Mouse (Mus musculus): ENCODE results near the gene Fam107b. TPM values are rescaled to one million over a fixed set of nuclear protein-coding genes. Genes with fewer than 3 reads are reported as not detected.
"Not testable (repeated sequence)": the region's sequence is repeated elsewhere in the genome, so short reads cannot be mapped to it uniquely, and the experiment has no call there.

Fam107b gene
- polyA plus RNA-seq, 1 experiment: 25.9 TPM

DNA sequence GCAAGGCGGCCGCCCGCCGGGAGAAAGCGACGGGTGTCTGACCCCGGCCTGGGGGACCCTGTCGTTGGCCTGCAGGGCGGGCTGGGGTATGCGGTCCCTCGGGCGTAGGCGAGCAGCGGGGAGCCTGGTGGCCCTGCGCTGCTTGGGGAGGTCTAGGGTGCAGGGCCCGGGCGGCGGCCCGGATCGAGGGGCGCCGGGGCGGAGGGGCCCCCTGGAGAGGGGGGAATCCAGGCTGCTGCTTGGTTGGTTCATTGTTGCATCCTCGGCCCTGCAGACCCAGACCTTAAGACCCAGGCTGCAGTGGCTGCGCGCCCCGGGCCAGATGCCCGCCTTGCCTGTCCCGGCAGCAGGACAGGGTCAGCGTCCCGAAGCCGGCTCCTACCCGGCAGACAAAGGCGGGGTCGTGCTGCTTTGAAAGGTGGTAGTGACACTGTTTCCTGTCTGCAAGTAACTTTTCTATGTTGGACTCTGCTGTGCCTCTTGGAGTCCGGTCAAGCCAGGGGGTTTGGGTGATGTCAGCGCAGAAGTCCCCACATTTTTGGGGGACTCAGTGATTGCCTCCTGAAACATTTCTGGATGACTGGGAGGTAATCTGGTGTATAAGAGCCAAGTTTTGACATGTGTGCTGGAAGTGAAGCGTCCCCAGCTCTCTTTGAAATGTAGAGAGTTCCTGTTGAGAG lies 143.5 kb downstream of the Fam107b start:
- no peak for TF ChIP-seq CTCF (IDR thresholded peaks at IDR 0.05; ENCODE audit: extremely low read depth, insufficient read depth, insufficient read length, insufficient replicate concordance)
- no peak for TF ChIP-seq POLR2A (IDR thresholded peaks at IDR 0.05; ENCODE audit: low read depth, low read length)
- Histone ChIP-seq H3K4me1 (ENCODE audit: control insufficient read depth, insufficient read depth, insufficient read length) (peaks cover 20% of the 10 kb centered on the region), H3K36me3 (ENCODE audit: control insufficient read depth, insufficient read depth, low read length) (no peaks in the 10 kb centered on the region), H3K27me3 (ENCODE audit: control insufficient read depth, insufficient read depth, low read length) (no peaks in the 10 kb centered on the region), H3K27ac (ENCODE audit: insufficient read depth, low read length) (peak overlapping the region; percentile 92), H3K4me3 (ENCODE audit: extremely low read depth, insufficient read depth, insufficient read length) (peak overlapping the region; percentile 75)
- DNase-seq (ENCODE audit: low read depth in 1 of 2, low spot score in 2 of 2): peak in 1 of 2 experiments; percentile 57
- under 1% methylated on average over 38 of the region's 38 CpGs for WGBS

DNA sequence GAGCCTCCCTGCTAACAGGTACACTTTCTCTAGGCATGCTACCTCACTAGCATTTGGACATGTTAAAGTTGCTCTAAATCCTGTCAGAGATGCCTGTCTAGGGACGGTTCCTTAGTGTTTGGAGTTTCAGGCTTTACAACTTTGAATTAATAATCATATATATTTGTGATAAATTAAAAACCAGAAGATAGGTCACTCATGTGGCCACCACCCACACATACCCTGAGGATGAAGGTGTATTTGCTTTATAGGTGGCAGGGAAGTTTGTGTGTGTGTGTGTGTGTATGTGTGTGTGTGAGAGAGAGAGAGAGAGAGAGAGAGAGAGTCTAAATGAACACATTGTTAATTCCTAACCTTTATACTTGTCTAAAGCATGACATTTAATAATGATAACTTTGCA lies 144.2 kb downstream of the Fam107b start:
- H3K36me3 ChIP-seq (ENCODE audit: control insufficient read depth, insufficient read depth, low read length): no peaks in the 10 kb centered on the region
- 2% methylated on average over 1 of the region's 1 CpGs for WGBS
- no peak for DNase-seq (ENCODE audit: low read depth in 1 of 2, low spot score in 2 of 2)
- H3K4me1 ChIP-seq (ENCODE audit: control insufficient read depth, insufficient read depth, insufficient read length): peaks cover 20% of the 10 kb centered on the region
- H3K4me3 ChIP-seq (ENCODE audit: extremely low read depth, insufficient read depth, insufficient read length): peak overlapping the region; percentile 75
- H3K27ac ChIP-seq (ENCODE audit: insufficient read depth, low read length): peak overlapping the region; percentile 92
- TF ChIP-seq CTCF (IDR thresholded peaks at IDR 0.05; ENCODE audit: extremely low read depth, insufficient read depth, insufficient read length, insufficient replicate concordance) (no peak), POLR2A (IDR thresholded peaks at IDR 0.05; ENCODE audit: low read depth, low read length) (no peak)
- no peaks in the 10 kb centered on the region for H3K27me3 ChIP-seq (ENCODE audit: control insufficient read depth, insufficient read depth, low read length)

DNA sequence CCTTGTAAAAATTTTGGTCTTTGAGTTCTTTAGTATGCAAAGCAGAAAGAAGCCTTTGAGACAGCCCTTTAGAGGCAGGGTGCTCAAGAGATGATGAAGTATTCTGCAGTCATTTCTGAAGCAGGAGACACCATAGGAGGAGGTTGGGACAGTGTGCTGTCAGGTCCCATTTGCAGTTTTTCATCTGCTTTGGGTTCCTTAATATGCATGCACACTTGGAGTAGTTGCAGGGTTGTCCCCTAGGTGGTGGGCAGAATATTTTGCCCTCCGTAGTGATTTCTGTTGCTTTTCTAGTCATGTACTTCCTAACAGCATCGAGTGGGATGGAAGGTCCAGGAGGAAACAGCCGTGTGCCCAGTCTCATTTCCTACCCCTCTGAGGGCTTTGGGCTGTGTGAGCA lies 145.1 kb downstream of the Fam107b start:
- H3K4me3 ChIP-seq (ENCODE audit: extremely low read depth, insufficient read depth, insufficient read length): peak overlapping the region; percentile 49
- TF ChIP-seq CTCF (IDR thresholded peaks at IDR 0.05; ENCODE audit: extremely low read depth, insufficient read depth, insufficient read length, insufficient replicate concordance) (no peak), POLR2A (IDR thresholded peaks at IDR 0.05; ENCODE audit: low read depth, low read length) (no peak)
- no peaks in the 10 kb centered on the region for H3K27me3 ChIP-seq (ENCODE audit: control insufficient read depth, insufficient read depth, low read length)
- WGBS: 3% methylated on average over 3 of the region's 3 CpGs
- no peak for DNase-seq (ENCODE audit: low read depth in 1 of 2, low spot score in 2 of 2)
- H3K36me3 ChIP-seq (ENCODE audit: control insufficient read depth, insufficient read depth, low read length): no peaks in the 10 kb centered on the region
- H3K4me1 ChIP-seq (ENCODE audit: control insufficient read depth, insufficient read depth, insufficient read length): peaks cover 28% of the 10 kb centered on the region
- peak overlapping the region; percentile 61 for H3K27ac ChIP-seq (ENCODE audit: insufficient read depth, low read length)

DNA sequence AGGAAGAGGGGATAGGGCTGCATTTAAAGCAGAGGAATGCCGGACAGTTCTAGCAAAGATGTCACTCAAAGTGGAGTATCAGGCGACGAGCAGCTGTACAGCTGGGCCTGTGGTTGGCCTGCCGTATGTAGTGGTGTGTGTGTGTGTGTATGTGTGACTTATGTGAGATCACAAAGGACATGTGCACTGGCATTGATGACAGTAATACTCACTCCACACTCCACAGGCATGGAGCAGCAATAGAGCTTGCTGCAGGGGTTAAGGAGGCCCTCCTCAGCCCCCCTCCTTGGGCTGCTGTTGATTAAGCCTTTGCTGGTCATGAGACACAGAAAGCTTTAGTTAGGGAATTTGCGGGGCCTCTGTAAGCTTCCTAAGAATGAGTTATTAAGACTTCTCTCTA lies 147.0 kb downstream of the Fam107b start:
- H3K27me3 ChIP-seq (ENCODE audit: control insufficient read depth, insufficient read depth, low read length): no peaks in the 10 kb centered on the region
- H3K36me3 ChIP-seq (ENCODE audit: control insufficient read depth, insufficient read depth, low read length): no peaks in the 10 kb centered on the region
- H3K27ac ChIP-seq (ENCODE audit: insufficient read depth, low read length): peak overlapping the region; percentile 89
- H3K4me1 ChIP-seq (ENCODE audit: control insufficient read depth, insufficient read depth, insufficient read length): peaks cover 40% of the 10 kb centered on the region
- TF ChIP-seq POLR2A (IDR thresholded peaks at IDR 0.05; ENCODE audit: low read depth, low read length): no peak
- no peak for TF ChIP-seq CTCF (IDR thresholded peaks at IDR 0.05; ENCODE audit: extremely low read depth, insufficient read depth, insufficient read length, insufficient replicate concordance)
- 15% methylated on average over 5 of the region's 5 CpGs for WGBS
- no peak for DNase-seq (ENCODE audit: low read depth in 1 of 2, low spot score in 2 of 2)
- peak overlapping the region; percentile 42 for H3K4me3 ChIP-seq (ENCODE audit: extremely low read depth, insufficient read depth, insufficient read length)

DNA sequence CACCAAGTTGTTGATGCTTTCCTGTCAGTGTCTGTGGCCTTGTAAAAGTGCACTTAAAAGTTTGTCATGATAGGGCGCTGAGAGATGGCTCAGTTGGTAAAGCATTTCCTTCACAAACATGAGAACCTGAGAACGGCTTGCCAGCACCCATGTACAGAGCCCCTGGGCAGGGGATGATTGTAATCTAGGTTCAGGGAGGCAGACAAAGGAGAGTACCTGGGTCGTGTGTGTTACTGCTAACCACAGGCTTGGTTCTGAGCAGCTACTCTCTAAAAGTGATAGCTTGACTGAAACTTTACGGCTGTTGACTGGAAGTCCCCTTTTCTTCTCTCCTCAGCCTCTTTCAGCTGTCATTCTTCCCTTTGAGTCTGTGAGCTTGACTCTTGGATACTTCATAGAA lies 147.6 kb downstream of the Fam107b start:
- Histone ChIP-seq H3K27ac (ENCODE audit: insufficient read depth, low read length) (peak overlapping the region; percentile 89), H3K27me3 (ENCODE audit: control insufficient read depth, insufficient read depth, low read length) (no peaks in the 10 kb centered on the region), H3K4me3 (ENCODE audit: extremely low read depth, insufficient read depth, insufficient read length) (peak overlapping the region; percentile 23), H3K4me1 (ENCODE audit: control insufficient read depth, insufficient read depth, insufficient read length) (peaks cover 41% of the 10 kb centered on the region), H3K36me3 (ENCODE audit: control insufficient read depth, insufficient read depth, low read length) (no peaks in the 10 kb centered on the region)
- 13% methylated on average over 4 of the region's 4 CpGs for WGBS
- DNase-seq (ENCODE audit: low read depth in 1 of 2, low spot score in 2 of 2): no peak
- TF ChIP-seq CTCF (IDR thresholded peaks at IDR 0.05; ENCODE audit: extremely low read depth, insufficient read depth, insufficient read length, insufficient replicate concordance) (no peak), POLR2A (IDR thresholded peaks at IDR 0.05; ENCODE audit: low read depth, low read length) (no peak)

DNA sequence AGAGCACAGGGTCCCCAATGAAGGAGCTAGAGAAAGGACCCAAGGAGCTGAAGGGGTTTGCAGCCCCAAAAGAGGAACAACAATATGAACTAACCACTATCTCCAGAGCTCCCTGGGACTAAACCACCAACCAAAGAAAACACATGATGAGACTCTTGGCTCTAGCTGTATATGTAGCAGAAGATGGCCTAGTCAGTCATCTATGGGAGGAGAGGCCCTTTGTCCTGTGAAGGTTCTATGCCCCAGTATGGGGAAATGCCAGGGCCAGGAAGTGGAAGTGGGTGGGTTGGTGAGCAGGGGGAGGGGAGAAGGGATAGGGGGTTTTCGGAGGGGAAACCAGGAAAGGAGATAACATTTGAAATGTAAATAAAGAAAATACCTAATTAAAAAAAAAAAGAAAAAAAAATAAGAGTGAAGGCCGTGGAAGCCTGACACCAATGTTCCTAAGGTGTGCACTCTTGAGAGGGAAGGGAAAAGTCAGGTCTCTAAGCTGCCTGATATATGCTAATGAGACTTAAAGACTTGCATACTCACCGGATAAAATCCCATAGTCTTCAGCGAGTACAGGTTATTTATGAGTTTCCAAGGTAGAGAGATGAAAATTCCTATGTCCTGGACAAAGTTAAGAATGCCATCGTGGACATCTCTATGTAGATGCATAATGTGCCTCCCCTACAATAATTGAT lies 149.3 kb downstream of the Fam107b start:
- H3K4me3 ChIP-seq (ENCODE audit: extremely low read depth, insufficient read depth, insufficient read length); H3K36me3 ChIP-seq (ENCODE audit: control insufficient read depth, insufficient read depth, low read length); H3K27me3 ChIP-seq (ENCODE audit: control insufficient read depth, insufficient read depth, low read length); DNase-seq (ENCODE audit: low read depth in 1 of 2, low spot score in 2 of 2): not testable (repeated sequence)
- 0 out of 2 replicates have a peak overlapping the region, but pooled peaks have one; percentile 22 for H3K27ac ChIP-seq (ENCODE audit: insufficient read depth, low read length)
- WGBS: 38% methylated on average over 5 of the region's 5 CpGs
- peaks cover 53% of the 10 kb centered on the region for H3K4me1 ChIP-seq (ENCODE audit: control insufficient read depth, insufficient read depth, insufficient read length)

DNA sequence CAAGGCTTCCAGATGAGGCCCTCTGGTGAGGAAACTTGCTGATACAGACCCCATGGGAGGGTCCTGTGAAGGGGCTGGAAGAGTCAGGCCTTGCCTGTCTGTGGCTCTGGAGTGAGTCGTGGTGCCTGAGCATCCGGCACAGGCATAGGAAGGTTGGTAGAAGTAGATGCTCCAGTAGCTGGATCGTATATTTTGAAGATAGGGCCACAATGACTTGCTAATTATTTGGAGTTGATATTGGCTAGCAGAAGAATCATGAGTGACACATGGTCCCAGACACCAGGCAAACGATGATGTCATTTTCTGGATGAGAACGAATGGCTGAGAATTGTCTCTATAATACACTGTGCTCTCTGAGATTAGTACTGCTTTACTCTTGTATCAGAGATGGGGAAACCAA lies 150.8 kb downstream of the Fam107b start:
- Histone ChIP-seq H3K27me3 (ENCODE audit: control insufficient read depth, insufficient read depth, low read length) (no peaks in the 10 kb centered on the region), H3K4me3 (ENCODE audit: extremely low read depth, insufficient read depth, insufficient read length) (no peak overlapping the region), H3K36me3 (ENCODE audit: control insufficient read depth, insufficient read depth, low read length) (no peaks in the 10 kb centered on the region), H3K4me1 (ENCODE audit: control insufficient read depth, insufficient read depth, insufficient read length) (peaks cover 64% of the 10 kb centered on the region), H3K27ac (ENCODE audit: insufficient read depth, low read length) (peak overlapping the region; percentile 22; the same call in 1 of the 2 replicates)
- no peak for DNase-seq (ENCODE audit: low read depth in 1 of 2, low spot score in 2 of 2)
- no peak for TF ChIP-seq CTCF (IDR thresholded peaks at IDR 0.05; ENCODE audit: extremely low read depth, insufficient read depth, insufficient read length, insufficient replicate concordance)
- no peak for TF ChIP-seq POLR2A (IDR thresholded peaks at IDR 0.05; ENCODE audit: low read depth, low read length)
- 69% methylated on average over 5 of the region's 5 CpGs for WGBS
